Mouse (Mus musculus): ENCODE measurements around the gene Clic3. TPM values are rescaled to one million over a fixed set of nuclear protein-coding genes. Genes with fewer than 3 reads are reported as not detected.

The Clic3 gene
- polyA plus RNA-seq, 1 experiment = not detected

GRCm38 (mm10) chr2:25497846-25498575, 41.4 kb downstream of the Clic3 start:
- TF ChIP-seq CTCF (IDR thresholded peaks at IDR 0.05; ENCODE audit: control insufficient read depth, insufficient read depth, low read length) (no peak), POLR2A (IDR thresholded peaks at IDR 0.05; ENCODE audit: borderline replicate concordance, control insufficient read depth, low read depth, low read length) (no peak)
- 20% methylated on average over 6 of the region's 6 CpGs for WGBS

GRCm38 (mm10) chr2:25498622-25499478, 42.2 kb downstream of the Clic3 start:
- no peak for TF ChIP-seq CTCF (IDR thresholded peaks at IDR 0.05; ENCODE audit: control insufficient read depth, insufficient read depth, low read length)
- TF ChIP-seq POLR2A (IDR thresholded peaks at IDR 0.05; ENCODE audit: borderline replicate concordance, control insufficient read depth, low read depth, low read length) = no peak
- no peak overlapping the region for H3K4me3 ChIP-seq (replicated peaks; ENCODE audit: control insufficient read depth, low read depth, low read length)
- H3K27ac ChIP-seq (ENCODE audit: control insufficient read depth, insufficient read depth, low read depth, low read length, poor library complexity) = no peak overlapping the region
- H3K4me1 ChIP-seq (ENCODE audit: control insufficient read depth, insufficient read depth, low read length) = peaks cover 8% of the 10 kb centered on the region
- WGBS = 65% methylated on average over 15 of the region's 15 CpGs

More at GRCm38 (mm10) chr2:25497846-25498575, 41.4 kb downstream of the Clic3 start:
- no peak overlapping the region for H3K27ac ChIP-seq (ENCODE audit: control insufficient read depth, insufficient read depth, low read depth, low read length, poor library complexity)
- peaks cover 8% of the 10 kb centered on the region for H3K4me1 ChIP-seq (ENCODE audit: control insufficient read depth, insufficient read depth, low read length)
- H3K4me3 ChIP-seq (replicated peaks; ENCODE audit: control insufficient read depth, low read depth, low read length) = no peak overlapping the region

- Histone ChIP-seq H3K4me1 (ENCODE audit: control insufficient read depth, insufficient read depth, low read length) (peaks cover 8% of the 10 kb centered on the region), H3K4me3 (replicated peaks; ENCODE audit: control insufficient read depth, low read depth, low read length) (peak overlapping the region; percentile 50), H3K27ac (ENCODE audit: control insufficient read depth, insufficient read depth, low read depth, low read length, poor library complexity) (peak overlapping the region; percentile 31; the same call in 1 of the 2 replicates)
- no peak for TF ChIP-seq POLR2A (IDR thresholded peaks at IDR 0.05; ENCODE audit: borderline replicate concordance, control insufficient read depth, low read depth, low read length)
- TF ChIP-seq CTCF (IDR thresholded peaks at IDR 0.05; ENCODE audit: control insufficient read depth, insufficient read depth, low read length) = no peak
- 60% methylated on average over 6 of the region's 6 CpGs for WGBS
These were observed 43.5 kb downstream of the Clic3 start for GRCm38 (mm10) chr2:25500071-25500575.

- TF ChIP-seq POLR2A (IDR thresholded peaks at IDR 0.05; ENCODE audit: borderline replicate concordance, control insufficient read depth, low read depth, low read length) (peak; percentile 97), CTCF (IDR thresholded peaks at IDR 0.05; ENCODE audit: control insufficient read depth, insufficient read depth, low read length) (no peak)
- Histone ChIP-seq H3K27ac (ENCODE audit: control insufficient read depth, insufficient read depth, low read depth, low read length, poor library complexity) (peak within 1 kb of the TSS; percentile 66), H3K4me1 (ENCODE audit: control insufficient read depth, insufficient read depth, low read length) (peaks cover 8% of the 10 kb centered on the region), H3K4me3 (replicated peaks; ENCODE audit: control insufficient read depth, low read depth, low read length) (peak within 1 kb of the TSS; percentile 96)
- under 1% methylated on average over 44 of the region's 44 CpGs for WGBS
These were observed 44.2 kb downstream of the Clic3 start, which contains the start of gene Fbxw5 for GRCm38 (mm10) chr2:25500576-25501405. Gene Fbxw5 (plus strand): TSS chr2:25500750.

GRCm38 (mm10) chr2:25501593-25502486, 45.2 kb downstream of the Clic3 start, which contains the start of gene C8g:
Gene C8g (minus strand): TSS chr2:25501719.
- Histone ChIP-seq H3K27ac (ENCODE audit: control insufficient read depth, insufficient read depth, low read depth, low read length, poor library complexity) (peak within 1 kb of the TSS; percentile 66), H3K4me3 (replicated peaks; ENCODE audit: control insufficient read depth, low read depth, low read length) (peak within 1 kb of the TSS; percentile 96), H3K4me1 (ENCODE audit: control insufficient read depth, insufficient read depth, low read length) (peaks cover 8% of the 10 kb centered on the region)
- TF ChIP-seq POLR2A (IDR thresholded peaks at IDR 0.05; ENCODE audit: borderline replicate concordance, control insufficient read depth, low read depth, low read length) = no peak
- TF ChIP-seq CTCF (IDR thresholded peaks at IDR 0.05; ENCODE audit: control insufficient read depth, insufficient read depth, low read length) = no peak
- 73% methylated on average over 20 of the region's 20 CpGs for WGBS

GRCm38 (mm10) chr2:25502726-25503125, 46.1 kb downstream of the Clic3 start:
- WGBS = 83% methylated on average over 3 of the region's 3 CpGs
- Histone ChIP-seq H3K27ac (ENCODE audit: control insufficient read depth, insufficient read depth, low read depth, low read length, poor library complexity) (no peak overlapping the region), H3K4me3 (replicated peaks; ENCODE audit: control insufficient read depth, low read depth, low read length) (no peak overlapping the region), H3K4me1 (ENCODE audit: control insufficient read depth, insufficient read depth, low read length) (peaks cover 6% of the 10 kb centered on the region)
- TF ChIP-seq POLR2A (IDR thresholded peaks at IDR 0.05; ENCODE audit: borderline replicate concordance, control insufficient read depth, low read depth, low read length) (no peak), CTCF (IDR thresholded peaks at IDR 0.05; ENCODE audit: control insufficient read depth, insufficient read depth, low read length) (no peak)

GRCm38 (mm10) chr2:25504538-25504937, 47.9 kb downstream of the Clic3 start:
- TF ChIP-seq POLR2A (IDR thresholded peaks at IDR 0.05; ENCODE audit: borderline replicate concordance, control insufficient read depth, low read depth, low read length) (no peak), CTCF (IDR thresholded peaks at IDR 0.05; ENCODE audit: control insufficient read depth, insufficient read depth, low read length) (no peak)
- Histone ChIP-seq H3K4me3 (replicated peaks; ENCODE audit: control insufficient read depth, low read depth, low read length) (no peak overlapping the region), H3K4me1 (ENCODE audit: control insufficient read depth, insufficient read depth, low read length) (peaks cover 6% of the 10 kb centered on the region), H3K27ac (ENCODE audit: control insufficient read depth, insufficient read depth, low read depth, low read length, poor library complexity) (no peak overlapping the region)
- 51% methylated on average over 19 of the region's 19 CpGs for WGBS

All from bone marrow, adult 2 months (tissue).